ENCODE assay signal across 18 mouse cellular contexts in the genomic region with DNA sequence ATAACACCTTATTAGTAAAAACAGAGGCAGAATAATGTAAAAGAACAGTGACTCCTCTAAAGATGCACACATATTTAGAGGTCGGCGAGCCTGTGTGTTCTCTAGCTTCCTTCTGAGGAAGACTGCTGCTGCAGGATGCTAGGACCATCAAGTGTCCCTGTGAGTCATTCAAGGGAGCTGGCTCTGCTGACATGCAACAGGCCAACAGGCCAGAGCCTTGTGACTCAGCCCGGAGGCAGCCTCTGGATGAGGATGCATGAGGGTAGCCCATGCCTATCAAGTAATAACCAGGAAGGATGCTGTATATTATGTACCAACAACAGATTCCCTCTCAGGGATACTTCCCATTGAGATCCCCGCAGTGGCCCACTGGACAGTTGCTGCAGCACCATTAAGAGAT.
DNase-seq lines count a peak whose midpoint lies in the region; ATAC-seq and TF ChIP-seq lines count a peak whose summit lies in the region.
"Had no signal": no experiment of that assay in that cellular context is flagged by ENCODE, and none has a peak within 500 bp of the region (broad histone marks: within the 10 kb centered on the region; RNA-seq: fewer than 3 reads in every experiment).

No protein-coding gene starts in this region.

- no peaks in the 10 kb centered on the region for H3K36me3 ChIP-seq in heart, embryonic 10.5 days
- H3K36me3 ChIP-seq in myocyte (ENCODE audit: control insufficient read depth, insufficient read depth), result no peaks in the 10 kb centered on the region
- H3K36me3 ChIP-seq: embryonic facial prominence, embryonic 12.5 days; limb, embryonic 10.5 days; liver, embryonic 12.5 days had no signal

- 56% methylated on average over 4 of the region's 4 CpGs for WGBS in heart, embryonic 10.5 days

- peak overlapping the region; percentile 22 for H3K4me2 ChIP-seq in myocyte (ENCODE audit: low read depth)
- H3K4me2 ChIP-seq: embryonic facial prominence, embryonic 12.5 days; forebrain, embryonic 13.5 days; liver, embryonic 12.5 days had no signal

- no peaks in the 10 kb centered on the region for H3K4me1 ChIP-seq in heart, embryonic 10.5 days
- H3K4me1 ChIP-seq: liver, embryonic 12.5 days had no signal

- H3K27me3 ChIP-seq in heart, embryonic 10.5 days (ENCODE audit: insufficient read depth, poor library complexity, severe bottlenecking), result no peaks in the 10 kb centered on the region
- H3K27me3 ChIP-seq in myocyte (ENCODE audit: control insufficient read depth, insufficient read depth, insufficient read length), result no peaks in the 10 kb centered on the region
- H3K27me3 ChIP-seq: embryonic facial prominence, embryonic 12.5 days; forebrain, embryonic 13.5 days; liver, embryonic 12.5 days had no signal

- no peak overlapping the region for H3ac ChIP-seq in myocyte (ENCODE audit: control insufficient read depth, insufficient read length)

- intact Hi-C loops in heart, postnatal 10 days (cut with DNase I), result loop anchor here (5.0 to 10.0 kb wide), 2 partner anchors 80 to 273 kb away; no protein-coding TSS in a partner anchor

- no peak for ATAC-seq in inflammation-experienced regulatory T-cells, adult 6 months
- ATAC-seq: liver, embryonic 12.5 days had no signal

- no peaks in the 10 kb centered on the region for H3K79me2 ChIP-seq in myocyte (ENCODE audit: control insufficient read depth, insufficient read depth)

- H3K4me3 ChIP-seq in heart, embryonic 10.5 days, result no peak overlapping the region
- H3K4me3 ChIP-seq in myocyte, result no peak overlapping the region
- H3K4me3 ChIP-seq: embryonic facial prominence, embryonic 12.5 days; forebrain, embryonic 13.5 days; limb, embryonic 10.5 days; liver, embryonic 12.5 days had no signal

- peak; percentile 10 to 11 for DNase-seq in heart, postnatal 10 days
- no peak for DNase-seq in heart, embryonic 10.5 days (ENCODE audit: low spot score)
- DNase-seq in urinary bladder, postnatal 14 days (ENCODE audit: low spot score), result peak; percentile 29
- no peak for DNase-seq in urinary bladder, adult 2 months (ENCODE audit: low spot score)
- peak; percentile 29 for DNase-seq in adrenal gland, postnatal 10 days
- DNase-seq in c-Kit-positive CD71-positive TER-119-positive erythroid progenitor cells, embryonic 14.5 days (ENCODE audit: low spot score), result no peak
- DNase-seq: cerebellum, postnatal 36 days; kidney, adult 9 months; layer of hippocampus, postnatal 36 days; midbrain, embryonic 14.5 days; right cerebral cortex, postnatal 4 days had no signal

- H3K27ac ChIP-seq in heart, embryonic 10.5 days, result no peak overlapping the region
- H3K27ac ChIP-seq: embryonic facial prominence, embryonic 12.5 days; forebrain, embryonic 13.5 days; hindbrain, postnatal 0 days; limb, embryonic 10.5 days; liver, embryonic 12.5 days had no signal

- H3K9me3 ChIP-seq in heart, embryonic 10.5 days, result no peaks in the 10 kb centered on the region
- H3K9me3 ChIP-seq: embryonic facial prominence, embryonic 12.5 days; forebrain, embryonic 13.5 days; limb, embryonic 10.5 days; liver, embryonic 12.5 days had no signal

- no peak for TF ChIP-seq POLR2A in myocyte (IDR thresholded peaks at IDR 0.05; ENCODE audit: insufficient read length, low read depth)

TF ChIP-seq in myocyte, 11 proteins besides CTCF, POLR2A, EP300 and RAD21:
- TF ChIP-seq TCF3 (IDR thresholded peaks at IDR 0.05; ENCODE audit: insufficient read length, low read depth) (no peak), CEBPB (IDR thresholded peaks at IDR 0.05; ENCODE audit: insufficient read depth, poor library complexity, severe bottlenecking) (no peak)

Comparison
In these comparisons a context has a peak if more than half of its experiments do, and no peak if none do; other contexts are left out.
1. DNase-seq: peak in heart, postnatal 10 days (2 of 2), urinary bladder, postnatal 14 days (single experiment) and adrenal gland, postnatal 10 days (single experiment); none in heart, embryonic 10.5 days (single experiment), urinary bladder, adult 2 months (single experiment) and c-Kit-positive CD71-positive TER-119-positive erythroid progenitor cells, embryonic 14.5 days (single experiment).